Comparison of ENCODE assay signal across 13 mouse cellular contexts in genomic region chr14:14088016-14088791, GRCm38 (mm10). TPM values are rescaled to one million over a fixed set of nuclear protein-coding genes. Genes with fewer than 3 reads are reported as not detected.
A peak's percentile ranks its signal among the peaks of the same experiment; 100 is the strongest.
DNase-seq lines count a peak whose midpoint lies in the region; ATAC-seq lines count a peak whose summit lies in the region.
"Had no signal": no experiment of that assay in that cellular context is flagged by ENCODE, and none has a peak within 500 bp of the region (broad histone marks: within the 10 kb centered on the region; RNA-seq: fewer than 3 reads in every experiment).

No protein-coding gene starts in this region.

- WGBS in heart, embryonic 14.5 days: 17% methylated on average over 9 of the region's 9 CpGs
- 93% methylated on average over 9 of the region's 9 CpGs for WGBS in forebrain, embryonic 16.5 days
- WGBS in forebrain, embryonic 11.5 days: 89% methylated on average over 9 of the region's 9 CpGs

- no peak overlapping the region for H3K4me3 ChIP-seq in heart, embryonic 14.5 days (ENCODE audit: control insufficient read depth in 1 of 2, insufficient read depth in 1 of 2, low read depth in 1 of 2, low read length in 2 of 2)
- H3K4me3 ChIP-seq in forebrain, embryonic 16.5 days (replicated peaks; ENCODE audit: low read length): no peak overlapping the region
- no peak overlapping the region for H3K4me3 ChIP-seq in forebrain, embryonic 11.5 days (ENCODE audit: low read depth, low read length)
- H3K4me3 ChIP-seq: forebrain, embryonic 10.5 days; limb, embryonic 15.5 days; midbrain, embryonic 12.5 days had no signal

- H3K9me3 ChIP-seq in heart, embryonic 14.5 days (ENCODE audit: control insufficient read depth, low read length): no peaks in the 10 kb centered on the region
- no peaks in the 10 kb centered on the region for H3K9me3 ChIP-seq in forebrain, embryonic 16.5 days (ENCODE audit: control insufficient read depth, low read length)
- H3K9me3 ChIP-seq in forebrain, embryonic 11.5 days (ENCODE audit: control insufficient read depth, low read length): no peaks in the 10 kb centered on the region
- H3K9me3 ChIP-seq: forebrain, embryonic 10.5 days; limb, embryonic 15.5 days; midbrain, embryonic 12.5 days had no signal

- H3K27ac ChIP-seq in heart, embryonic 14.5 days (replicated peaks in 1 of 2; ENCODE audit: control insufficient read depth in 1 of 2, insufficient read depth in 1 of 2, low read depth in 2 of 2, low read length in 2 of 2): peak overlapping the region; percentile 48 to 53
- H3K27ac ChIP-seq in forebrain, embryonic 16.5 days (ENCODE audit: low read length): no peak overlapping the region
- H3K27ac ChIP-seq in forebrain, embryonic 11.5 days (ENCODE audit: low read depth, low read length): no peak overlapping the region
- H3K27ac ChIP-seq: forebrain, embryonic 10.5 days; limb, embryonic 15.5 days; midbrain, embryonic 12.5 days had no signal

- peaks cover 8 to 15% of the 10 kb centered on the region in 2 experiments for H3K4me1 ChIP-seq in heart, embryonic 14.5 days (ENCODE audit: control insufficient read depth in 2 of 2, insufficient read depth in 2 of 2, low read length in 2 of 2)
- no peaks in the 10 kb centered on the region for H3K4me1 ChIP-seq in forebrain, embryonic 16.5 days (replicated peaks; ENCODE audit: control insufficient read depth, insufficient read depth, low read length)
- no peaks in the 10 kb centered on the region for H3K4me1 ChIP-seq in forebrain, embryonic 11.5 days (replicated peaks; ENCODE audit: control insufficient read depth, insufficient read depth, low read length)
- H3K4me1 ChIP-seq: forebrain, embryonic 10.5 days; limb, embryonic 15.5 days; midbrain, embryonic 12.5 days had no signal

- H3K27me3 ChIP-seq in heart, embryonic 14.5 days (ENCODE audit: control insufficient read depth, insufficient read depth, low read length): no peaks in the 10 kb centered on the region
- no peaks in the 10 kb centered on the region for H3K27me3 ChIP-seq in forebrain, embryonic 16.5 days (replicated peaks; ENCODE audit: control insufficient read depth, insufficient read depth, low read length)
- no peaks in the 10 kb centered on the region for H3K27me3 ChIP-seq in forebrain, embryonic 11.5 days (ENCODE audit: control insufficient read depth, insufficient read depth, low read length)
- H3K27me3 ChIP-seq: limb, embryonic 15.5 days; midbrain, embryonic 12.5 days had no signal

- ATAC-seq in heart, embryonic 14.5 days (ENCODE audit: insufficient number of reproducible peaks, insufficient read depth, low FRiP score, low read depth): peak; percentile 77
- ATAC-seq in CD4-positive, CD25-positive, alpha-beta regulatory T cell, adult 4 months: peak; percentile 81
- ATAC-seq in erythroid progenitor cell, adult 5-6 weeks (replicated peaks; ENCODE audit: low FRiP score, poor library complexity, severe bottlenecking): peak; percentile 55
- peak; percentile 86 for ATAC-seq in megakaryocyte-erythroid progenitor cell, adult 5-6 weeks (replicated peaks; ENCODE audit: low FRiP score, low TSS enrichment, poor library complexity, severe bottlenecking)
- no peak for ATAC-seq in forebrain, embryonic 16.5 days
- no peak for ATAC-seq in forebrain, embryonic 11.5 days (replicated peaks; ENCODE audit: low FRiP score)
- ATAC-seq: intestine, postnatal 0 days had no signal

- H3K36me3 ChIP-seq in heart, embryonic 14.5 days (ENCODE audit: control insufficient read depth, insufficient read depth, low read length): peaks cover 35% of the 10 kb centered on the region
- H3K36me3 ChIP-seq in forebrain, embryonic 16.5 days (ENCODE audit: control insufficient read depth, insufficient read depth): peaks cover 4% of the 10 kb centered on the region; the same call in 1 of the 2 replicates
- peaks cover 4% of the 10 kb centered on the region; the same call in 1 of the 2 replicates for H3K36me3 ChIP-seq in forebrain, embryonic 11.5 days (ENCODE audit: control insufficient read depth, insufficient read depth, low read length)

- H3K9ac ChIP-seq in heart, embryonic 14.5 days (ENCODE audit: low read length): no peak overlapping the region; the same call in 1 of the 2 replicates
- H3K9ac ChIP-seq in forebrain, embryonic 16.5 days (replicated peaks; ENCODE audit: low read depth, low read length): no peak overlapping the region
- no peak overlapping the region for H3K9ac ChIP-seq in forebrain, embryonic 11.5 days (ENCODE audit: low read length)
- H3K9ac ChIP-seq: limb, embryonic 15.5 days; midbrain, embryonic 12.5 days had no signal

- no peak for DNase-seq in heart, postnatal 4 days
- DNase-seq in ovary, postnatal 10 days (ENCODE audit: low spot score): no peak
- no peak for DNase-seq in forebrain, embryonic 11.5 days (ENCODE audit: low spot score)
- DNase-seq: gastrocnemius, postnatal 36 days had no signal

- peak overlapping the region; percentile 35 for H3K4me2 ChIP-seq in heart, embryonic 14.5 days (ENCODE audit: low read length)
- H3K4me2 ChIP-seq in forebrain, embryonic 16.5 days (ENCODE audit: low read length): no peak overlapping the region
- no peak overlapping the region for H3K4me2 ChIP-seq in forebrain, embryonic 11.5 days (ENCODE audit: low read depth, low read length, severe bottlenecking)
- H3K4me2 ChIP-seq: limb, embryonic 15.5 days; midbrain, embryonic 12.5 days had no signal

RNA-seq across cellular contexts. Expression of gene Psmd6, which starts 32.6 kb away (rescaled TPM):
- 177 and 182 TPM in 2 replicates for polyA plus RNA-seq in heart, embryonic 14.5 days (2014; fragmentation: Nextera tagmentation; extraction: Ambion mirVana)
- total RNA-seq in heart, postnatal 4 days (2021): 100 to 1,000 TPM; 103 to 107 TPM
- 100 to 1,000 TPM; 126 to 136 TPM for polyA plus RNA-seq in CD4-positive, CD25-positive, alpha-beta regulatory T cell, adult 4 months (2017; shearing (Covaris generic))
- 71.4 and 86.8 TPM in 2 replicates for total RNA-seq in erythroid progenitor cell, adult 5-6 weeks (2015; ENCODE audit: low replicate concordance)
- total RNA-seq in erythroid progenitor cell, adult 5-6 weeks (2017; ENCODE audit: low replicate concordance): 79.1 and 132 TPM in 2 replicates
- total RNA-seq in megakaryocyte-erythroid progenitor cell, adult 5-6 weeks (2014; fragmentation: Nextera tagmentation): 154 and 175 TPM in 2 replicates
- 296 and 300 TPM in 2 replicates for total RNA-seq in megakaryocyte-erythroid progenitor cell, adult 5-6 weeks (2017)
- polyA plus RNA-seq in forebrain, embryonic 16.5 days (2015; fragmentation: Nextera tagmentation; extraction: Ambion mirVana): 275 and 281 TPM in 2 replicates
- polyA plus RNA-seq in forebrain, embryonic 11.5 days (2014; fragmentation: Nextera tagmentation; extraction: Ambion mirVana): 306 and 311 TPM in 2 replicates

Comparison
In these comparisons a context has a peak if more than half of its experiments do, and no peak if none do; other contexts are left out.
1. ATAC-seq: peak in heart, embryonic 14.5 days (single experiment), CD4-positive, CD25-positive, alpha-beta regulatory T cell, adult 4 months (single experiment), erythroid progenitor cell, adult 5-6 weeks (single experiment) and megakaryocyte-erythroid progenitor cell, adult 5-6 weeks (single experiment); none in forebrain, embryonic 16.5 days (single experiment) and forebrain, embryonic 11.5 days (single experiment).
2. H3K27ac ChIP-seq: peak in heart, embryonic 14.5 days (2 of 2); none in forebrain, embryonic 16.5 days (single experiment) and forebrain, embryonic 11.5 days (single experiment).